Mouse (Mus musculus): ENCODE data around the gene Olfr1410. TPM values are rescaled to one million over a fixed set of nuclear protein-coding genes. Genes with fewer than 3 reads are reported as not detected.

Olfr1410 gene
- polyA plus RNA-seq, 1 experiment from 2014 or later, result not detected

- no peak for ATAC-seq (ENCODE audit: low FRiP score, low TSS enrichment)
- Histone ChIP-seq H3K27me3 (ENCODE audit: control insufficient read depth, insufficient read depth, low read length) (no peaks in the 10 kb centered on the region), H3K36me3 (ENCODE audit: control insufficient read depth, insufficient read depth, low read length) (no peaks in the 10 kb centered on the region), H3K4me3 (ENCODE audit: low read length) (no peak overlapping the region), H3K4me2 (replicated peaks; ENCODE audit: low read depth, low read length) (no peak overlapping the region), H3K9ac (ENCODE audit: low read depth, low read length) (no peak overlapping the region), H3K4me1 (ENCODE audit: control insufficient read depth, insufficient read depth, low read length) (peaks cover 6% of the 10 kb centered on the region; the same call in 1 of the 2 replicates), H3K9me3 (ENCODE audit: control insufficient read depth, low read length) (no peaks in the 10 kb centered on the region), H3K27ac (ENCODE audit: low read depth, low read length) (no peak overlapping the region)
- 51% methylated on average over 2 of the region's 2 CpGs for WGBS
Measured at GRCm38 (mm10) chr1:92646111-92646510, 40.5 kb downstream of the Olfr1410 start.

GRCm38 (mm10) chr1:92646601-92647000 is 41.0 kb downstream of the Olfr1410 start:
- Histone ChIP-seq H3K36me3 (ENCODE audit: control insufficient read depth, insufficient read depth, low read length) (no peaks in the 10 kb centered on the region), H3K9me3 (ENCODE audit: control insufficient read depth, low read length) (no peaks in the 10 kb centered on the region), H3K27me3 (ENCODE audit: control insufficient read depth, insufficient read depth, low read length) (no peaks in the 10 kb centered on the region), H3K27ac (ENCODE audit: low read depth, low read length) (no peak overlapping the region), H3K9ac (ENCODE audit: low read depth, low read length) (no peak overlapping the region), H3K4me3 (ENCODE audit: low read length) (no peak overlapping the region), H3K4me2 (replicated peaks; ENCODE audit: low read depth, low read length) (no peak overlapping the region), H3K4me1 (ENCODE audit: control insufficient read depth, insufficient read depth, low read length) (peaks cover 8% of the 10 kb centered on the region; the same call in 1 of the 2 replicates)
- 64% methylated on average over 7 of the region's 7 CpGs for WGBS
- ATAC-seq (ENCODE audit: low FRiP score, low TSS enrichment), result no peak

GRCm38 (mm10) chr1:92647026-92647425 is 41.4 kb downstream of the Olfr1410 start:
- 69% methylated on average over 4 of the region's 4 CpGs for whole genome bisulfite sequencing
- H3K4me1 ChIP-seq (ENCODE audit: control insufficient read depth, insufficient read depth, low read length), result peaks cover 8% of the 10 kb centered on the region; the same call in 1 of the 2 replicates

GRCm38 (mm10) chr1:92647752-92648151 is 42.2 kb downstream of the Olfr1410 start:
- Histone ChIP-seq H3K36me3 (ENCODE audit: control insufficient read depth, insufficient read depth, low read length) (no peaks in the 10 kb centered on the region), H3K9ac (ENCODE audit: low read depth, low read length) (0 out of 2 replicates have a peak overlapping the region, but pooled peaks have one; percentile 28), H3K4me2 (replicated peaks; ENCODE audit: low read depth, low read length) (peak overlapping the region; percentile 17; the same call in 1 of the 2 replicates), H3K27me3 (ENCODE audit: control insufficient read depth, insufficient read depth, low read length) (no peaks in the 10 kb centered on the region), H3K4me3 (ENCODE audit: low read length) (no peak overlapping the region), H3K9me3 (ENCODE audit: control insufficient read depth, low read length) (no peaks in the 10 kb centered on the region), H3K27ac (ENCODE audit: low read depth, low read length) (no peak overlapping the region), H3K4me1 (ENCODE audit: control insufficient read depth, insufficient read depth, low read length) (peaks cover 8% of the 10 kb centered on the region; the same call in 1 of the 2 replicates)
- ATAC-seq (ENCODE audit: low FRiP score, low TSS enrichment), result peak; percentile 15; the same call in 1 of the 2 replicates
- WGBS, result 8% methylated on average over 8 of the region's 8 CpGs

More at GRCm38 (mm10) chr1:92647026-92647425, 41.4 kb downstream of the Olfr1410 start:
- H3K4me3 ChIP-seq (ENCODE audit: low read length), result no peak overlapping the region
- no peak overlapping the region for H3K4me2 ChIP-seq (replicated peaks; ENCODE audit: low read depth, low read length)
- no peak overlapping the region for H3K27ac ChIP-seq (ENCODE audit: low read depth, low read length)
- H3K9ac ChIP-seq (ENCODE audit: low read depth, low read length), result no peak overlapping the region
- H3K9me3 ChIP-seq (ENCODE audit: control insufficient read depth, low read length), result no peaks in the 10 kb centered on the region
- no peak for ATAC-seq (ENCODE audit: low FRiP score, low TSS enrichment)
- no peaks in the 10 kb centered on the region for H3K36me3 ChIP-seq (ENCODE audit: control insufficient read depth, insufficient read depth, low read length)
- no peaks in the 10 kb centered on the region for H3K27me3 ChIP-seq (ENCODE audit: control insufficient read depth, insufficient read depth, low read length)

- 0 out of 2 replicates have a peak overlapping the region, but pooled peaks have one; percentile 28 for H3K9ac ChIP-seq (ENCODE audit: low read depth, low read length)
- no peak for ATAC-seq (ENCODE audit: low FRiP score, low TSS enrichment)
Measured at GRCm38 (mm10) chr1:92648197-92648596, 42.6 kb downstream of the Olfr1410 start.

GRCm38 (mm10) chr1:92648673-92649072 is 43.1 kb downstream of the Olfr1410 start, which contains the start of gene Otos:
Gene Otos (minus strand): TSS chr1:92648841.
- Histone ChIP-seq H3K9me3 (ENCODE audit: control insufficient read depth, low read length) (no peaks in the 10 kb centered on the region), H3K27ac (ENCODE audit: low read depth, low read length) (no peak within 1 kb of the TSS), H3K4me1 (ENCODE audit: control insufficient read depth, insufficient read depth, low read length) (peaks cover 8% of the 10 kb centered on the region; the same call in 1 of the 2 replicates), H3K4me2 (replicated peaks; ENCODE audit: low read depth, low read length) (peak within 1 kb of the TSS; percentile 17; the same call in 1 of the 2 replicates), H3K9ac (ENCODE audit: low read depth, low read length) (0 out of 2 replicates have a peak within 1 kb of the TSS, but pooled peaks have one; percentile 28), H3K4me3 (ENCODE audit: low read length) (no peak within 1 kb of the TSS), H3K27me3 (ENCODE audit: control insufficient read depth, insufficient read depth, low read length) (no peaks in the 10 kb centered on the region), H3K36me3 (ENCODE audit: control insufficient read depth, insufficient read depth, low read length) (no peaks in the 10 kb centered on the region)
- ATAC-seq (ENCODE audit: low FRiP score, low TSS enrichment), result peak; percentile 67
- WGBS, result 26% methylated on average over 8 of the region's 8 CpGs

More at GRCm38 (mm10) chr1:92648197-92648596, 42.6 kb downstream of the Olfr1410 start:
- H3K36me3 ChIP-seq (ENCODE audit: control insufficient read depth, insufficient read depth, low read length), result no peaks in the 10 kb centered on the region
- WGBS, result 53% methylated on average over 10 of the region's 10 CpGs
- H3K4me1 ChIP-seq (ENCODE audit: control insufficient read depth, insufficient read depth, low read length), result peaks cover 8% of the 10 kb centered on the region; the same call in 1 of the 2 replicates
- H3K9me3 ChIP-seq (ENCODE audit: control insufficient read depth, low read length), result no peaks in the 10 kb centered on the region
- H3K4me3 ChIP-seq (ENCODE audit: low read length), result no peak overlapping the region
- no peak overlapping the region for H3K27ac ChIP-seq (ENCODE audit: low read depth, low read length)
- H3K27me3 ChIP-seq (ENCODE audit: control insufficient read depth, insufficient read depth, low read length), result no peaks in the 10 kb centered on the region
- H3K4me2 ChIP-seq (replicated peaks; ENCODE audit: low read depth, low read length), result peak overlapping the region; percentile 17; the same call in 1 of the 2 replicates

GRCm38 (mm10) chr1:92651467-92651866 is 45.9 kb downstream of the Olfr1410 start:
- no peak overlapping the region for H3K4me3 ChIP-seq (ENCODE audit: low read length)
- 59% methylated on average over 3 of the region's 3 CpGs for WGBS
- no peak overlapping the region for H3K9ac ChIP-seq (ENCODE audit: low read depth, low read length)
- H3K27me3 ChIP-seq (ENCODE audit: control insufficient read depth, insufficient read depth, low read length), result no peaks in the 10 kb centered on the region
- ATAC-seq (ENCODE audit: low FRiP score, low TSS enrichment), result no peak
- peaks cover 8% of the 10 kb centered on the region; the same call in 1 of the 2 replicates for H3K4me1 ChIP-seq (ENCODE audit: control insufficient read depth, insufficient read depth, low read length)
- H3K9me3 ChIP-seq (ENCODE audit: control insufficient read depth, low read length), result no peaks in the 10 kb centered on the region
- no peaks in the 10 kb centered on the region for H3K36me3 ChIP-seq (ENCODE audit: control insufficient read depth, insufficient read depth, low read length)
- no peak overlapping the region for H3K4me2 ChIP-seq (replicated peaks; ENCODE audit: low read depth, low read length)
- no peak overlapping the region for H3K27ac ChIP-seq (ENCODE audit: low read depth, low read length)

GRCm38 (mm10) chr1:92653179-92653578 is 47.6 kb downstream of the Olfr1410 start:
- H3K27me3 ChIP-seq (ENCODE audit: control insufficient read depth, insufficient read depth, low read length), result no peaks in the 10 kb centered on the region
- peaks cover 5% of the 10 kb centered on the region; the same call in 1 of the 2 replicates for H3K4me1 ChIP-seq (ENCODE audit: control insufficient read depth, insufficient read depth, low read length)
- no peak overlapping the region for H3K4me3 ChIP-seq (ENCODE audit: low read length)
- no peak for ATAC-seq (ENCODE audit: low FRiP score, low TSS enrichment)
- no peaks in the 10 kb centered on the region for H3K36me3 ChIP-seq (ENCODE audit: control insufficient read depth, insufficient read depth, low read length)
- H3K4me2 ChIP-seq (replicated peaks; ENCODE audit: low read depth, low read length), result no peak overlapping the region
- no peak overlapping the region for H3K9ac ChIP-seq (ENCODE audit: low read depth, low read length)
- no peaks in the 10 kb centered on the region for H3K9me3 ChIP-seq (ENCODE audit: control insufficient read depth, low read length)
- H3K27ac ChIP-seq (ENCODE audit: low read depth, low read length), result no peak overlapping the region
- WGBS, result 85% methylated on average over 3 of the region's 3 CpGs

GRCm38 (mm10) chr1:92654676-92655075 is 49.1 kb downstream of the Olfr1410 start:
- Histone ChIP-seq H3K4me1 (ENCODE audit: control insufficient read depth, insufficient read depth, low read length) (peaks cover 3% of the 10 kb centered on the region; the same call in 1 of the 2 replicates), H3K27ac (ENCODE audit: low read depth, low read length) (no peak overlapping the region), H3K27me3 (ENCODE audit: control insufficient read depth, insufficient read depth, low read length) (no peaks in the 10 kb centered on the region), H3K4me2 (replicated peaks; ENCODE audit: low read depth, low read length) (no peak overlapping the region), H3K9ac (ENCODE audit: low read depth, low read length) (no peak overlapping the region), H3K36me3 (ENCODE audit: control insufficient read depth, insufficient read depth, low read length) (no peaks in the 10 kb centered on the region), H3K4me3 (ENCODE audit: low read length) (no peak overlapping the region), H3K9me3 (ENCODE audit: control insufficient read depth, low read length) (no peaks in the 10 kb centered on the region)
- no peak for ATAC-seq (ENCODE audit: low FRiP score, low TSS enrichment)
- WGBS, result 63% methylated on average over 2 of the region's 2 CpGs
